Mouse (Mus musculus): ENCODE data around the gene Zfp583.

DNA sequence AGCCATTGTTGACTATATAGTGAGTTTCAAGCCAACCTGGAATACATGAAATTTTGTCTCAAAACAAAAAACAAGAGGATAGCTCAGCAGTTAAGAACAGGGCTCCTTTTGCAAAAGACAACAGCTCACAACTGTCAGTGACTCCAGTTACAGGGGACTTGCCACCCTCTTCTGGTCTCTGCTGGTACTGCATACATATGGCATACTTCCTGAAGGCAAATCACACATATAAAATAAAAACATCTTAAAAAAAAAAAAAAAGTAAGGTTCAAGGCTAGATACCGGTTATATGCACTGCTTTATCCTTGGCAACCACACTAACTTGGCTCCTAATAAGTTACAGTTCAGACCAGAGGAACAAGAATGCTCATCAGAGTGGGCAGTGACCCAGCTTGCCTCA, 48.3 kb downstream of the Zfp583 start:
- TF ChIP-seq CTCF (IDR thresholded peaks at IDR 0.05), result peak; percentile 81
- TF ChIP-seq POLR2A (IDR thresholded peaks at IDR 0.05; ENCODE audit: insufficient read depth, low read depth, low read length), result no peak
- no peak for TF ChIP-seq EP300 (IDR thresholded peaks at IDR 0.05; ENCODE audit: insufficient read depth, low read depth, low read length)
